Mouse (Mus musculus) testis, adult 2 months (tissue): ENCODE measurements around the gene Tpd52l2.

ENCODE experiments used
- CTCF ChIP-seq: fragments of 200-500 bp; IDR thresholded peaks from 2 replicates; pipeline ENCODE4 v1.5.1; 2012; ENCODE audit warnings: low read depth, mild to moderate bottlenecking, inconsistent platforms, low read length, moderate library complexity; ENCODE audit not compliant: control insufficient read depth, insufficient read depth, insufficient replicate concordance
- POLR2A ChIP-seq: fragments of 200-500 bp; IDR thresholded peaks from 2 replicates; pipeline ENCODE4 v1.6.1; 2012; ENCODE audit warnings: low read depth, mild to moderate bottlenecking, inconsistent platforms, low read length, moderate library complexity; ENCODE audit not compliant: control insufficient read depth

GRCm38 (mm10) chr2:181470285-181470684, 26.7 kb upstream of the Tpd52l2 start:
- TF ChIP-seq CTCF = no peak
- TF ChIP-seq POLR2A = no peak
